Mouse (Mus musculus) testis, postnatal 14 days (tissue): ENCODE results near the gene Fam122b.

Experiments used
- DNase-seq: peaks from one replicate; pipeline ENCODE4 v3.0.0; 2021; ENCODE audit warnings: low spot score

The Fam122b gene

DNA sequence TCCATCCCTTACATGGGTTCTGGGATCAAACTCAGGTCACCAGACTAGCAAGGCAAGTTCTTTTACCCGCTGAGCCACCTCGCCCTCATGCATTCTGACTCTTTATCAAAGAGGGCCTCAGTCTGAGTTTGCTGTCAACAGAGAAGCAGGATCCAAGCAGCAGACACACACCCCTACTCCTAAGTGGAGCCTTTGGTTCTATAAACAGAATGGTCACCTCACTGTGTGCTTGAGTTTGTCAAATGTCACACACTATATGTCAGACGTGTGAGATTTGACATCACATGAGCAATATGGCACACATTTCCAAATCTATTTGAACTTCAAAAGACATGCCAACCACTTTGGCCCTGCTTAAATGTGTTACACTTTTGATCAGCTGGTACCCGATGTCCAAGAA lies 71.9 kb downstream of the Fam122b start:
- DNase-seq = no peak

DNA sequence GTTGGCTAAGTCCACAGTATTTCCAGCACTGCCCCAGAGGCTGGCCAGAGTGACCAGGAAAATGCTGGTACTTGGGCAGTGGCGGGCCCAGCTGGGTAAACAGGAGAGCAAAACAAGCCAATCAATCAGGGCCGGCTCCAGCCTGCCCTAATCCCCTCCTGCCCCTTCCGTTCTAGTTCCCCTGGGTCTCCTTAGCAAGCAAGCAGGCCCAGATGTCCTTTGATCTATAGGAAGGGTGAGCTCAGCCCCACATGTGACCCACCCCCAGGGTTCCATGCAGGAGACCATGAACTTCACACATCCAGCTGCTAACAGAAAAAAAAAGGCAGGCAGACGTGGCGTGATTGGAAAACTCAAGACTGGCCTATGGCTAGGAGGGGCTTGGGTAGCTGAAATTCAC lies 73.2 kb downstream of the Fam122b start:
- DNase-seq = no peak
